Mouse (Mus musculus) megakaryocyte, embryonic 14.5 days (primary cell): ENCODE measurements at regions not wholly inside any gene's neighbourhood (a gene's known extent, or its start where the extent isn't known, plus 50 kb on each side); places are given as distances from the start of the nearest gene placed in this dataset.

Experiments
- FLI1 ChIP-seq: IDR thresholded peaks from 2 replicates; pipeline ENCODE4 v1.6.1; 2012; ENCODE audit warnings: low read length, inconsistent platforms, mixed read lengths
- GATA1 ChIP-seq: IDR thresholded peaks from 3 replicates; pipeline ENCODE4 v1.6.1; 2012; ENCODE audit warnings: mixed read lengths, low read length, inconsistent platforms, borderline replicate concordance

DNA sequence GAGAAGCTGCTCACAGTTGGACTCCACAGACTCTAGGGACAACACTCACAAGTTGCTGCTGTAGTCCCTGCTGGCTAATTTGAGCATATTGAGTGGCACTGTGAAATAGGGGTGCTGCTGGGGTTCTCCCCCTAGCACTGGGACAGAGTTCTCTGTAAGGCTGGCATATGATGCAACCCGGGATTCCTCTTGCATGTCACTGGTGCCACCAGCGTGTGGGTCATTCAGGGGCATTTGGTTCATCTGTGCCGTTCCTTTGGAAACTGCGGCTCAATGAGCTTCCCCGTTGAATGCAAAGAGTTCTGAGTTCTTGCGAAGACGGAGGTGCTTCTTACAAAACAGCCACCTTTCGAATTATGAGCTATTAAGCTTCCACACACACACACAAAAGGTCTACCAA is 486.6 kb upstream of the Gm19410 start:
- TF ChIP-seq GATA1 (no peak), FLI1 (no peak)
